Mouse (Mus musculus): ENCODE results near the gene Ppef1. TPM values are rescaled to one million over a fixed set of nuclear protein-coding genes. Genes with fewer than 3 reads are reported as not detected.
"Not testable (repeated sequence)": the region's sequence is repeated elsewhere in the genome, so short reads cannot be mapped to it uniquely, and the experiment has no call there.

Ppef1 gene
- 1 to 10 TPM in 1 of 2 experiments, under 1 TPM in 1; 0.41 to 1.5 TPM for total RNA-seq (2021)

GRCm38 (mm10) chrX:160735650-160736049 lies at the start of gene Ppef1:
Gene Ppef1, minus strand, starts transcription at chrX:160735765.
- no peak for DNase-seq (ENCODE audit: low spot score in 2 of 2)
- intact Hi-C loops (cut with DNase I) = no loop called here

GRCm38 (mm10) chrX:160782276-160782675 lies 46.7 kb upstream of the Ppef1 start:
- intact Hi-C loops (cut with DNase I) = no loop called here
- DNase-seq (ENCODE audit: low spot score in 2 of 2) = no peak

- intact Hi-C loops (cut with DNase I) = loop anchor here (5.0 kb wide), 1 partner anchor 171 kb away; no protein-coding TSS in a partner anchor
- peak; percentile 11 to 23 for DNase-seq (ENCODE audit: low spot score in 2 of 2)
Measured at GRCm38 (mm10) chrX:160773033-160773432, 37.5 kb upstream of the Ppef1 start.

GRCm38 (mm10) chrX:160769622-160770021 lies 34.1 kb upstream of the Ppef1 start:
- DNase-seq (ENCODE audit: low spot score in 2 of 2) = not testable (repeated sequence)
- intact Hi-C loops (cut with DNase I) = loop anchor here (5.0 kb wide), 2 partner anchors 167 to 223 kb away; partner anchors contain the start of gene Cdkl5

- intact Hi-C loops (cut with DNase I) = loop anchor here (5.0 kb wide), 1 partner anchor 225 kb away; the partner anchor contains the start of gene Cdkl5
- DNase-seq (ENCODE audit: low spot score in 2 of 2) = no peak
Measured at GRCm38 (mm10) chrX:160767713-160768112, 32.1 kb upstream of the Ppef1 start, which contains the start of gene Rs1. Gene Rs1, plus strand, starts transcription at chrX:160768013.

- intact Hi-C loops (cut with DNase I) = loop anchor here (5.0 kb wide), 1 partner anchor 226 kb away; the partner anchor contains the start of gene Cdkl5
- no peak for DNase-seq (ENCODE audit: low spot score in 2 of 2)
Measured at GRCm38 (mm10) chrX:160766233-160766616, 30.7 kb upstream of the Ppef1 start.

- peak; percentile 90 to 93 for DNase-seq (ENCODE audit: low spot score in 2 of 2)
- intact Hi-C loops (cut with DNase I) = loop anchor here (5.0 kb wide), 1 partner anchor 227 kb away; the partner anchor contains the start of gene Cdkl5
Measured at GRCm38 (mm10) chrX:160765389-160766232, 30.0 kb upstream of the Ppef1 start.

- intact Hi-C loops (cut with DNase I) = no loop called here
- no peak for DNase-seq (ENCODE audit: low spot score in 2 of 2)
Measured at GRCm38 (mm10) chrX:160750808-160751207, 15.2 kb upstream of the Ppef1 start.

- intact Hi-C loops (cut with DNase I) = no loop called here
- DNase-seq (ENCODE audit: low spot score in 2 of 2) = no peak
Measured at GRCm38 (mm10) chrX:160748653-160749052, 13.1 kb upstream of the Ppef1 start.

- intact Hi-C loops (cut with DNase I) = no loop called here
- no peak for DNase-seq (ENCODE audit: low spot score in 2 of 2)
Measured at GRCm38 (mm10) chrX:160745399-160745798, 9.8 kb upstream of the Ppef1 start.

GRCm38 (mm10) chrX:160699171-160699570 lies 36.4 kb downstream of the Ppef1 start:
- DNase-seq (ENCODE audit: low spot score in 2 of 2) = no peak
- intact Hi-C loops (cut with DNase I) = no loop called here

GRCm38 (mm10) chrX:160691559-160691958 lies 44.0 kb downstream of the Ppef1 start:
- intact Hi-C loops (cut with DNase I) = no loop called here
- peak in 1 of 2 experiments; percentile 10 for DNase-seq (ENCODE audit: low spot score in 2 of 2)

- no peak for DNase-seq (ENCODE audit: low spot score in 2 of 2)
- intact Hi-C loops (cut with DNase I) = no loop called here
Measured at GRCm38 (mm10) chrX:160690094-160690493, 45.5 kb downstream of the Ppef1 start.

GRCm38 (mm10) chrX:160669992-160670391 lies 65.6 kb downstream of the Ppef1 start:
- intact Hi-C loops (cut with DNase I) = no loop called here
- no peak for DNase-seq (ENCODE audit: low spot score in 2 of 2)

GRCm38 (mm10) chrX:160610882-160611644 lies 124.5 kb downstream of the Ppef1 start:
- DNase-seq (ENCODE audit: low spot score in 2 of 2) = no peak
- intact Hi-C loops (cut with DNase I) = no loop called here

GRCm38 (mm10) chrX:160610482-160610881 lies 125.1 kb downstream of the Ppef1 start:
- no peak for DNase-seq (ENCODE audit: low spot score in 2 of 2)
- intact Hi-C loops (cut with DNase I) = no loop called here

GRCm38 (mm10) chrX:160609849-160610248 lies 125.7 kb downstream of the Ppef1 start:
- DNase-seq (ENCODE audit: low spot score in 2 of 2) = no peak
- intact Hi-C loops (cut with DNase I) = no loop called here

GRCm38 (mm10) chrX:160603981-160604541 lies 131.5 kb downstream of the Ppef1 start:
- peak in 1 of 2 experiments; percentile 67 for DNase-seq (ENCODE audit: low spot score in 2 of 2)
- intact Hi-C loops (cut with DNase I) = loop anchor here (5.0 kb wide), 2 partner anchors 168 to 393 kb away; no protein-coding TSS in a partner anchor

GRCm38 (mm10) chrX:160603316-160603715 lies 132.2 kb downstream of the Ppef1 start:
- DNase-seq (ENCODE audit: low spot score in 2 of 2) = no peak
- intact Hi-C loops (cut with DNase I) = loop anchor here (5.0 kb wide), 2 partner anchors 169 to 394 kb away; no protein-coding TSS in a partner anchor

- no peak for DNase-seq (ENCODE audit: low spot score in 2 of 2)
- intact Hi-C loops (cut with DNase I) = loop anchor here (5.0 kb wide), 2 partner anchors 170 to 395 kb away; no protein-coding TSS in a partner anchor
Measured at GRCm38 (mm10) chrX:160602770-160603169, 132.8 kb downstream of the Ppef1 start.

Data from left cerebral cortex, postnatal 36 days (tissue).